Mouse (Mus musculus): ENCODE data around the gene F8. TPM values are rescaled to one million over a fixed set of nuclear protein-coding genes. Genes with fewer than 3 reads are reported as not detected.
"Not testable (repeated sequence)": the region's sequence is repeated elsewhere in the genome, so short reads cannot be mapped to it uniquely, and the experiment has no call there.

F8 gene
- total RNA-seq (2022): 1 to 10 TPM; 1.7 to 3.2 (median 2.3) TPM

DNA sequence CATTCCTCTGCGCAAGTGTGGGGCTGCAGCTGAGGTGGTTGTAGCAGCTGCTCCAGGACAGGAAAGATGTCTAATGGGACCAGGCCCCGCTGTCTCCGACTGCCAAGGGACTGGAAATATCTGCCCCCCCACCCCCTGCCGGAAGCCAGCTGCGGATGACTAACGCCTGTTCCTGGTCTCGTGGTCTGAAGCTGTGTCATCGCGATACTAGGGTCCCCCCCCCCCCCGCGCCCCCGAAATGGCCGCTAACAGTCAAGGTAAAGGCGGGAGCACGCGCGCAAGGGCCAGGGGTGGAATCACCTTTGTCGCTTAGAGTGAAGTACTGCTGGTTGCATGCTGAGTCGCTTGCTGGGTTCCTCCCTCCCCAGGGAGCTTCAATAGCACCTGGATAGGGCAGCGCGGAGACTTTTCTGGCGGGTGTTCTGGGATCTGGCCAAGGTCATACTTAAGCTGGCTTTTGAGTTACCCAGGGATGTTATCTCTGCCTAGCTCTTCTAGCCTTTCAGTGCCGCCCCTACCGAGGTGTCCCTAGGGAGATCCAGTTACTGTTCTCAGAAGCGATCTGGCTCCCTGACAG lies at the start of gene F8, which contains the start of gene Fundc2:
TSS of gene F8 (minus strand) at position 421 of the 577 bp plus-strand sequence.
TSS of gene Fundc2 (plus strand) at position 205 of the 577 bp plus-strand sequence.
- DNase-seq (ENCODE audit: low spot score in 2 of 2): peak; percentile 10 to 57

DNA sequence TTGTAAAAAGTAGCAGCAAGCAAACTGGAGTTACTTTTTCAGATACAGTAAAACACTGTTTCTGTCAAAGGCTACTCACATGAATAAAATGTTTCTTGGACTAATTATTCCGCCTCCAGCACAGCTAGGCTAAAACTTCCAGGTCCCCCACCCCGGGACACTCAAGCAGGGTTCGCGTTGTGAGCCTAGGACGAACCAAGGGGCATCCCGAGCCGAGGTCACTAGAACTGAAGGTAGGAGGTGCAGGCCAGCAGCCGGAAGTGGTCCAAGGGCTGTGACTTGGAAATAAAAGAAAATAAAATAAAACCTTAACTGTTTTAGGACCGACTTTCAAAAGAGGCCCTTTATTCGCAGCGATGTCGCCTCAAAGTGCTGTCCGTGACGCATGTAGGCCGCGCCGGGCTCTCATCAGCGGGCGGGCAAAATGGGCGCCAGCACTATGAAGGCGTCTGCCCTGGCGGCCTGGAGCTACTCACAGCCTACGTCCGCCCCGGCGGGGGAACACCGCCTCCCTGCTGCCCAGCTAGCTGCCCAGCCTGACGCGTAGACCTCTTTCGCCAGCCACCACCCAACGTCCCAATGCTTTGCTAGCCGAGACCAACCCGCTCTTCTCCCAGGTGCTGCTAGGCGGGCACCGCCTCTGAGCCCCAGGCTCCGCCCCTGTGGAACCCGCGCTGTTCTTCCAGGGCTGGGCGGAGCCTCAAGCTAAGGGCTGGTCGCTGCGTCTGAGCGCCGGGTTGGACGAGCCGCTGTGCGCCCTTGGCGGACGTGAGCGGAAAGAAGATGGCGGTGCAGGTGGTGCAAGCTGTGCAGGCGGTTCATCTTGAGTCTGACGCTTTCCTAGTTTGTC lies 33.7 kb upstream of the F8 start, which contains the start of the genes Cmc4, Mtcp1 and Brcc3:
TSS of gene Cmc4 (minus strand) at position 649 of the 850 bp plus-strand sequence.
TSS of gene Mtcp1 (minus strand) at position 653 of the 850 bp plus-strand sequence.
TSS of gene Brcc3 (plus strand) at position 693 of the 850 bp plus-strand sequence.
- peak; percentile 78 to 83 for DNase-seq (ENCODE audit: low spot score in 2 of 2)

DNA sequence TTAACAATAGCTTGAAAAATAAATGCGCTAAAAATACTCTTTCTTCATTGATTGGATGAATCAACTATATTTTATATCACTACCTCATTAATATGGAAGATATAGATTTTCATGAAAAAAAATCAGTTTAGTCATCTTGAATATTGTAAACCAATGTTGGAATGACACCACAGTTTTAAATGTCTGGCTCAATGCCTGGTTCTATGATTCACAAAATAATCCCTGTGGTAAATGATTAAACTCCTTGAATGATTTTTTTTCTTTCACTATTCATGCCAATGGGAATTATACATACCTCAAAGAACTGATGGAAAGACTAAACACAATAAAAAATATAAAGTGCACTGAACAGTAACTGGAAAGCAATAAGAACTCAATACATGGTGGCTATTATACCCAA lies 27.3 kb upstream of the F8 start:
- no peak for DNase-seq (ENCODE audit: low spot score in 2 of 2)

DNA sequence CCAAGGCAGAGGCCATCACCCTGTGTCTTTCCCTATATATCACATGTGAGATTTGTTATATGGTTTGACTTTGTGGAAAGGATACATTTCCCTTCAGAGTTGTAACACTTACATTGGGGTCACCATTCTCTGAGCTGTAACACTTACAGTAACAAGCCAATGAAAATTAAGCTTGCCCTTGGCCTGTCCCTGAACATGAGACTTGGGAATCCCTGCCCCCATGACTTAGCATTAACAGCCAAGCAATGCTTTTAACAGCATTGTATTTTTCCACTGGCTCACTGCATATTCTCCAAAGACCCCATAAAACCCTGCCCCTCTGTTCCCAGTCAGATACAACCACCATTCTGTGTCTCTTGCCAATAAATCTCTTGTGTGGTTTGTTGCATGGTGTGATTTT lies 20.9 kb upstream of the F8 start:
- no peak for DNase-seq (ENCODE audit: low spot score in 2 of 2)

DNA sequence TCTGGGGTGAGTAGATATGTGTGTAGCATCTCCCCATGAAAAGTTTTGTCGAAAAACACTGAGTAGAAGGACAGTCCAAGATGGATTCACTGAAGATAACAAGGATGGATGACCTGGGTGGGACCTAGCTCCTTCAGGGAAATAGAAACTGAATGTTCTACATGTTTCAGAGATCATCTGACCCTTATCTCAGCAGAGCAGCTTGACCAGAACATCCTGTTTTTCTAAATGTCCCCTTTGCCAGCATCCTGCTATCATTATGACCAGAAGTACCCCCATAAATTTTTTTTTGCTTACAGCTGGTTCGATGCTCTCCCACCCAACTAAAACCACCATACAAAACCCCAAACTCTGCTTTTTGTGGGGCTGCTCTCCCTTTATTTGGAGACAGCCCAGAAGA lies 20.3 kb upstream of the F8 start:
- no peak for DNase-seq (ENCODE audit: low spot score in 2 of 2)

DNA sequence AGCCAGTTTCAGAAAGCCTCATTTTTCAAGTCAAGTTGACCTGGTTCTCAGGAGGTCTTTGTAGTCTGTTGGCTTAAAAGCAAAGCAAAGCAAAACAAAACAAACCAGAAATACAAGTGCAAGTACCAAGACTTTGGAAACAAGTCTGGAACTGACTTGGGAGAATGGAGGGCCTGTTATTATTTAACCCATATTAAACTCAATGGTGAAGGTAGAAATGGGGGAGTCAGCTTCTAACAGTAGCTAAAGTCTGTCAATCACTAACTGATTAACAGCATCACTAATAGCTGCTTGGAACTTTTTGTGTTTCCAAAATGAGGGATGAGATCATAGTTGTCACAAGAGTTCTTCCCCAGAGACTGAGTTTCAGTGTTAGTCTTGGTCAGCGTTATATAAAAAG lies 17.1 kb upstream of the F8 start:
- no peak for DNase-seq (ENCODE audit: low spot score in 2 of 2)

DNA sequence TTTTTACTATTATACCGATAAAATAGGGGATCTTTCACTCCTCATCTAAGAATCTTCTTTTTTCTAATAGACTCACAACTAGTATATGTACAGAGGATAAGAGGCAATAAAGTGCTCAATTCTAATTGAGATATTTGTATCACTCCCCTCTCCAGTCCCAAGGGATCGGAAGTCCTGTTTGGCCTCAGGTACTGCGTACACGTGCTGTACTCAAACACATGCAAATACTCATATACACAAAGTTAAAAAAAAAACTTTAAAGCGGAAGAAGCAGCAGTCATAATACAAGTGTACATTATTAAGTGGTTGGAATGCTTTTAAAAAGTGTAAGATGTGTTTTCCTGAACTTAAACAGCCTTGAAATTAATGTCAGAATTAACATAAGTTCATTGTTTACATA lies 716 bp downstream of the F8 start:
- DNase-seq (ENCODE audit: low spot score in 2 of 2): no peak

DNA sequence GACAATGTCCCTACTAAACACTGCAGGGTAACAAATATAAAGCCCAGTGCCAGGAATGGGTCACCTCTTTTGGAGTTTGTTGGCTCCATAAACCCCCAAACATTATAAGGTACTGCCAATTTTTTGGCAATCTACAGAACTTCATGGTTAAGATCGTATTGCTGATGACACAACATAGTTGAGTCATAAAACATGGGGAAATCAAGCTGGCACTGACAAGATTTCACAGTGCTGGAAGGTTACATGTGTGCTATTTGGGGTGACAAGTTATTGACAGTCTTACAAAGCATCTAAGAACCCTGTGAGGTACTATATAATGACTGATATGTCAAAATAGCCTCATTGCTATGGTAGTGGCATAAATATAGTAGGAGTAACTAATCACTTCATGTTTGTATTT lies 1.2 kb downstream of the F8 start:
- no peak for DNase-seq (ENCODE audit: low spot score in 2 of 2)

DNA sequence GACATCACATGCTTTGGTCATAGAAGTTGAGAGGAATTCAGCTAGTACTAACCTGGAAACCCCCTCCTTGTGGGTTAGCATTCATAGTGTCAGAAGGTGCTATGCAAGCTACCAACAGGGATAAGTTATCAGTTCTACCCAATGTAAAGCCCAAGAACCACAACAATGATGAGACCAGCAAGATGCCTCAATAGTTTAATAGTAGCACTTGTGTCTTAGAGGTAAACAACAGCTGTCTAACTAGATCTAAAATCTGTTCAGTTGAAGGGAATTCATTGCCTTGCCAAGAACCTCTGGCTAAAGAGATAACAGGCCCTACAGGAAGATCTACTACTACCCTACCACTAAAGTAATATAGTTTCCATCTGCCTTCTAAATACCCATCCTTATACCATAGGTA lies 5.6 kb downstream of the F8 start:
- DNase-seq (ENCODE audit: low spot score in 2 of 2): no peak

DNA sequence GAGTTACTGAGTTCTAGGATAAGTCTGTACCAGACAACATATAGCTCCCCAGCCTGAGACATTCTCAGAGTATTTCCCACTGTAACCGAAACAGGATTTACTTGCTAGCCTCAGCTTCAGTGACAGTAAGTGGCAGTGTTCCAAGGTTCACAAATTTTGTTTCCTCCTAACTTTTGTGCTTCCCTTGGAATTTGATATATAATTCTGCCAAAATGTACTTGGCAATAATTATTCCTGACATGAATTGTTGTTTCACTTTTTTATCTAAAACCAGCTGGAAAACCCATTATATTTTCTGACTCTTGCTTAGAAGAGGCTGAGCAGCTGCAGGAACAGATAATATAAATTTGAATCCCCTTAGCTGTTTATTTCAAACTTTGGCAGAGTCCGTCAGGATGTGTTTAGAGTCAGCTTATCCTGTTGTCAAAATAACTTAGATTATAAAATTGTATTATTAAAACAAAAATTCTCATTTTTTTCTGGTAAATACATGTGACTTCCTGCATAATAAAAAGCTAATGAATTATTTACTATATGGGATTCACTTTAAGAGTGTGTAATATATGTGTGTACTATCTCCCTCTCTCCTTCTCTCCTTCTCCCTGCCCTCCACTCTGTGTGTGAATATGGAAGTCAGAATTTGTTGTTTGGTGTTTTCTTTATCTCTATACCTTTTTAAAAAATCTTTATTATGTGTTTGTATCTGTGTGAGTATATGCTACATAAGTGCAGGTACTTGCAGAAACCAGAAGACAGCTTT lies 9.6 kb downstream of the F8 start:
- no peak for DNase-seq (ENCODE audit: low spot score in 2 of 2)

DNA sequence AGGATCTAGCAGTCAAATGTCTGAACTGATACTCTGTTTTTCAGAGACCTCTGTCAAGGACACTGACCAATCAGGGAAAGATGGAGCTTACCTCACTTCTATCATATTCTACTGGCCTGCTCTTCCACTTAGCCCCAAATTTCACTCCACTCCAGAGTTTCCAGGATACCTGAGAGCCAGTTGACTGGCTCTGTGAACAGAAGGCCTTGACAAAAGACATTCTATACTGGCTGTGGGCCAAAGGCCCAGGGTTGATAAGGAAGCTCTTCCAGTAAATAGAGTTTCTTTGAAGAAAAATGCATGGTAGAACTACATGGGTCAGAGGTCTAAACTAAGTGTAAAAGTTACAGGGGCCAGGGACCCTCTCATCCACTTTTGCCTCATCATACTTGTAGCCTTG lies 12.2 kb downstream of the F8 start:
- no peak for DNase-seq (ENCODE audit: low spot score in 2 of 2)

DNA sequence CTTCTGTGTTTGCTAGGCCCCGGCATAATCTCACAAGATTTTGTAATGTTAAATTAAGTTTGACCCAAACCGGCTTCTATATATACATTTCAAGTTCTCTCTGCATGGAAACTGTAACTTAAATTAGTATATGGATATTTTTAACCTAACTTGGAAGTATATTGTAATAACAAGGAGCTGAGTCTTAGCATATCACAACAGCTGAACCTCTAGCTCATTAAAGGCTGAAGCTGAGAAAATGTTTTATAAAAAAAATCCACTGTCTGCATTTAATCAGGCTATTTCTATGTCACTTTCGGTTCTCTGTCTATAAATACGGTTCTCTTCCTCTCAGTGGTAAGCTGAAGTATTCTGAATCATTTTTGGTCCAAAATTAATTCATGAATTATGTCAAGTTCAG lies 58.9 kb downstream of the F8 start:
- DNase-seq (ENCODE audit: low spot score in 2 of 2): no peak

DNA sequence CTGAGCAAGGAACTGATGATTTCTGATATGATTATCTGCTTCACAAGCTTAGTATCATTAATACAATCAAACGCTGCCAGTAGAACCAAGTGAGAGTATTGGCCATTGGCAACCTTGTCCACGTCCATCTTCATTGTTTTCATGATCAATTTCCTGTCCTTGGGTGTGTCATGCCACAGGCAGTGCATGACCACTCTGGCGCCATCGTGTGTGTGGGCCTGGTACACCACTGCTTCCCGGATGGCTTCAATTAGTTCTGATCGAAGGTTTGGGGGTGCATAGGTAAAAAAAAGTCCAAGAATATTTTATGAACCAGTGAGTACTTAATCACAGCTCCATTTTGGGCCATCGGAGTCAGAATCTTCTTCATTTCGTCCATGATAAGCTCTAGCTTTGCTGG lies 110.7 kb downstream of the F8 start:
- no peak for DNase-seq (ENCODE audit: low spot score in 2 of 2)

DNA sequence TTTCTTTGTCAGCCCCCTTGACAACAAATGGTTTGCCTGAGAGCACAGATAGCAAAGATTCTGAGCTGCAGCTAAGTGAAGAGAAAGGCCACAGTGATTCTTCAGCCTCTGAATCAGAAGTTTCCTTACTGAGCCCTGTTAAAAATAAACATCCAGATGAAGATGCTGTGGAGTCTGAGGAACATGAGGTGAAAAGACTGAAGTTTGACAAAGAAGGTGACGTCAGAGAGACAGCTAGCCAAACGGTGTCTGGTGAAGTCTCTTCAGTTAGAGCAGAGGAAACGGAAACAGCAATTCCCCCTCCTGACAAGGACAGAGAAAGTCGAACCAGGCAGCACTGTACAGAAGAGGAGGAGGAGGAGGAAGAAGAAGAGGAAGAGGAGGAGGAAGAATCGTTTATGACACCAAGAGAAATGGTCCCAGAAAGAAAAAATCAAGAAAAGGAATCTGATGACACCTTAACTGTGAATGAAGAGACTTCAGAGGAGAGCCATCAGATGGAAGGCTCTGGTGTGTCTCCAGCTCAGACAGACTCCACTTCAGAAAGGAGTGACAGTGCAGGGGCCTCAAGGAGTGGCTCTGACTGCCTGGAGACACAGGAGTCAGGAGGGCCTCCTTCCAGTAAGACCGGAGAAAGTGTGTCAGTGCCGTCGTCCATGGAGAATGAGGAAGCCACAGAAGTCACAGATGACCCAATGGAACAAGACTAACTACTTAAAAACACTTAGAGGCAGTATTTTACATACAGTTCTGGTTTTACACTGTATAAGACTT lies 148.6 kb downstream of the F8 start:
- not testable (repeated sequence) for DNase-seq (ENCODE audit: low spot score in 2 of 2)

DNA sequence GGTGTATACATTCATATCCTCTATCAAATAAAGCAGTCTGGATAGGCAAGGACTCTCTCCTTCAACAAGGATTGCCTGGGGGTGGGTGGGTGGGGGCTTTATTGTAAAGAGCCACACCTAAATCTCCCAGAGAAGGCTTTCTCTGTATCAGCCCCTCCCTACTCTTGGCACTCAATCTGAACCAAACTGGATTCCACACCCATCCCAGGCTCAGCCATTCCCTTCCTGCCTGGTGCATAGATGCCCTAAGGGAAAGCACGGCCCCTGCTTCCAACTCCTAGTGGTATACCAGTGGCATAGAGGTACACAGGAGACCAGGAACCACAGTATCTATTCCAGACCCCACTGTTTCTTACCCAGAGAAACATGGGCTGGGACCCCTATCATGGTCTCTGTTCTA lies 151.0 kb downstream of the F8 start:
- DNase-seq (ENCODE audit: low spot score in 2 of 2): no peak

DNA sequence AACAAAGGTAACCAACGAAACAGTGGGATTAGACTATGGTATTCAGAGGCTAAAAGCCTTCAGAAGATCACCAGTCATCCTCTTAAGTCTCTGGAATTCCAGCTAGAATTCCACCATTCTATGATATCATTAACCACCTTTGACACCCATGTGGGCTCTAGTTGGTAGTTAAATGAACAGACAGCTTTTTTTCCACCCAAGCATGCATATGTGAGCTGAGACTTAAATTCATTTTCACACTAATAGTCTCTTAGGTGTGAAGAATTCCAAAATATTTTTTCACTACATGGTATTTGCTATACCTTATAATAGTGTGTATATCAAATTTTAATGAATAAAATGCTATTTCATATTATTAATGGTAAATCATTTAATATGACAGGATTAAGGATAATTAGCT lies 218.7 kb downstream of the F8 start, which contains the start of gene Smim9:
TSS of gene Smim9 (minus strand) at position 101 of the 400 bp plus-strand sequence.
- DNase-seq (ENCODE audit: low spot score in 2 of 2): no peak

DNA sequence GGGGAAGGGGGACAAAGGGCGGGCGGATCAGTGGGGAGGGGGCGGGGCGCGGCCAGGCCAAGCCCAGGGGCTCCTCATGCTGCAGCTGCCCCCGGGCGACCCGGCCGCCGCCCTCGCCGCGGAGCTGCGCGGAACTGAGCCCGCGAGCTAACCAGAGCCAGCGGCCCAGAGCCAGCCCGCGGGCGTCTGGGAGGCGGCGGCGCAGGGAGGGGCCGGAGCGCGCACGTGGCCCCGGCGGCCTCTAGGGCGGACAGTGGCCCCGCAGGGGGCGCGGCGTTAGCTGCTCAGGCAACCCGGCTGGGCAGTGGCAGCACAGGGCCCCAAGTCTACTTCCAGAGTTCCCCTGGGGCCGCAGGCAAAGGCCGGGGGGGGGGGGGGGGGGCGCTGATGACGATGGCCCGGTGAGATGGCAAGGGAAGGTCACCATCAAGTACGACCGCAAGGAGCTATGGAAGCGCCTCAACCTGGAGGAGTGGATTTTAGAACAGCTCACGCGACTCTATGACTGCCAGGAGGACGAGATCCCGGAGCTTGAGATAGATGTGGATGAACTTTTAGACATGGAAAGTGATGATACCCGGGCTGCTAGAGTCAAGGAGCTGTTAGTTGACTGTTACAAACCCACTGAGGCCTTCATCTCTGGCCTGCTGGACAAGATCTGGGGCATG lies 226.7 kb downstream of the F8 start:
- DNase-seq (ENCODE audit: low spot score in 2 of 2): no peak

DNA sequence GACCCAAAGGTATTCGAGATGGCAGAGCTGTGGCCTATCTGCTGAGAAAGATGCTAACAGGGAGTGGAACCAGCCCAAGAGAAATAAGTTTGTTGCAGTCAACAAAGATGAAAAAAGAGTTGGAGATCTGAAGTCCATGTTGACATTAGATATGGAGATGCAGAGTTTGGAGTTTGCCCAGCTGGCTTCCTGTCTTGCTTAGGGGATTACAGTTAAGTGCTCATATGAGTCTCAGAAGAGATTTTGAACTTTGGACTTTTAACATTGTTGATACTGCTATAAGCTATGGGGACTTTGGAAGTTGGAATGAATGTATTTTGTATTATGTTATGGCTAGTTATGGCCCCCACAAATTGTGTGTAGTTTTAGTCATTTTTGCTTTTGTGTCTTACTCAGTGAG lies 230.2 kb downstream of the F8 start:
- DNase-seq (ENCODE audit: low spot score in 2 of 2): no peak

DNA sequence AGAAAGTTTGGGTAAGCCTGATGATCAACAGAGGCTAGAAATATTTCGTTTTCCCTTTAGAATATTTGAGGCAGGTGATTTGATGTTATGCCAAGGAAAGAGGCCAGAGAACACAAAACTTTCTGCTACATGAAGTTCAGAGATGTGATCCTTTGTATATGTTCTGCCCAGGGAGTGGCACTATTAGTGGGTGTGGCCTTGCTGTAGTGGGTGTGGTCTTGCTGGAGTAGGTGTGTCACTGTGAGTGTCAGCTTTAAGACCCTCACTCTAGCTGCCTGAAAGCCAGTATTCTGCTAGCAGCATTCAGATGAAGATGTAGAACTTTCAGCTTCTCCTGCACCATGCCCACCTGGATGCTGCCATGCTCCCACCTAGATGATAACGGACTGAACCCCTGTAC lies 232.1 kb downstream of the F8 start:
- DNase-seq (ENCODE audit: low spot score in 2 of 2): no peak

DNA sequence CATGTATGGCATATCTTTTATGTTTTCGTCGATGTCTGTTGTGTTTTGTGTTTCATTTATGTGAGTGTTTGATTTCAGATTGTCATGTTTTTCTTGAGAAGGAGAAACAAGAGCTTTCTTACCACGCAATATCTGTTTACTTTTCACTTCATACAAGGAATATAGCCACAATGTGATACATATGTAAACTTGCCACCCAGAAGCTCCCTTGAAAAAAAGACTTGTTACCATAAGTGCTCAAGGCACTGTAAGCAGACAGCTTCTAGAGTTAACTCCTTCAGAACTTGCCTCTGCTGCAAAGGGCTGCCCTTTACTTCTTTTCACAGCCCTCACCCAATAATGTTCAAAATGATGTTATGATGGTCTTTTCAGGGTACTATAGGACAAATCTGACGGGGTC lies 234.0 kb downstream of the F8 start:
- no peak for DNase-seq (ENCODE audit: low spot score in 2 of 2)

DNA sequence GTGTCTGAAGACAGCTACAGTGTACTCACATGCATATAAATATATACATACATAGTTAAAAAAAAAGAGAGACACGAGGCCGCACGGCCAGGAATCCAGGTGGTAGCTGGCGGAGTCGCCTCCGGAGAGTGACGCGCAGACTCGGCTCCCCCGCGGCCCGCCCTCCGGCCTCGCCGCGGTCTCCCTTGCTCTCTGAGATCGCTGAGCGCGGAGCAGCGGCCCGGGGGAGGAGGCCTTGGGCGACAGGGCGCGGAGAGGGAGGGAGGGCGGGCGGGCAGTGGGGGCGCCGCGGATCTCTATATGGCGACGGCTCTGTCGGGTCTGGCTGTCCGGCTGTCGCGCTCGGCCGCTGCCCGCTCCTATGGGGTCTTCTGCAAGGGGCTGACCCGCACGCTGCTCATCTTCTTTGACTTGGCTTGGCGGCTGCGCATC lies 239.3 kb downstream of the F8 start:
- not testable (repeated sequence) for DNase-seq (ENCODE audit: low spot score in 2 of 2)
